11 mouse cellular contexts compared by ENCODE assay signal in the genomic region with DNA sequence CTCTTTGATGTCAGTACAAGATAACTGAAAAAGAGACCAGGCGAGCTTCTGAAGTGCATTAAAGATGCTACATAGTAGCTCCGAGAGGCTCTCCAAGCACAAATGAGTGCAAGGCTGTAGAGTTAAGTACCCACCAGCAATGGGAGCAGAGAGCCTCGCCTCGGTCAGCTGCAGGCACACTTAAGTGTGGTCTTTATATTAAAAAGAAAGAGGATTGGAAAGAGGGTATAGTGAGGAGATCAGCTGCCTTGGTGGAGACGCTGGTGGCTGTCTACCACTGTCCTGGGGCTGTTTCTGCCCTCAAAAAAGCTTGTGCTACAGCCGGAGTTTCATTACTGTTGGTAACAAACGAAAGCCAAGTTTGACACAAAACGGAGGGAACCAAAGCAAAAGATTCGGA.
DNase-seq lines count a peak whose midpoint lies in the region; ATAC-seq and TF ChIP-seq lines count a peak whose summit lies in the region.
"Had no signal": no experiment of that assay in that cellular context is flagged by ENCODE, and none has a peak within 500 bp of the region (broad histone marks: within the 10 kb centered on the region; RNA-seq: fewer than 3 reads in every experiment).

No protein-coding gene starts in this region.

- no peak for TF ChIP-seq CTCF in C2C12 (IDR thresholded peaks at IDR 0.05; ENCODE audit: control insufficient read depth, insufficient read depth, insufficient read length)

- H3K36me3 ChIP-seq in C2C12 (ENCODE audit: control insufficient read depth, insufficient read depth), result peaks cover 14% of the 10 kb centered on the region
- H3K36me3 ChIP-seq in hindbrain, embryonic 16.5 days (ENCODE audit: control insufficient read depth, insufficient read depth, low read length), result no peaks in the 10 kb centered on the region
- H3K36me3 ChIP-seq: liver, embryonic 12.5 days had no signal

- H3K27me3 ChIP-seq in C2C12 (ENCODE audit: control insufficient read depth, insufficient read depth, insufficient read length), result no peaks in the 10 kb centered on the region
- peaks cover 17% of the 10 kb centered on the region for H3K27me3 ChIP-seq in hindbrain, embryonic 16.5 days (replicated peaks; ENCODE audit: control insufficient read depth, insufficient read depth, low read length)
- H3K27me3 ChIP-seq: CH12.LX had no signal

- peak overlapping the region; percentile 43 for H3ac ChIP-seq in C2C12 (ENCODE audit: control insufficient read depth, insufficient read length, low read depth)

- peak overlapping the region; percentile 47 for H3K4me2 ChIP-seq in hindbrain, embryonic 16.5 days (ENCODE audit: low read length)
- H3K4me2 ChIP-seq: liver, embryonic 12.5 days had no signal

- peaks cover 11% of the 10 kb centered on the region for H3K4me1 ChIP-seq in hindbrain, embryonic 16.5 days (ENCODE audit: control insufficient read depth, insufficient read depth, low read depth, low read length)
- H3K4me1 ChIP-seq: liver, embryonic 12.5 days had no signal

- no peaks in the 10 kb centered on the region for H3K9me3 ChIP-seq in hindbrain, embryonic 16.5 days (ENCODE audit: control insufficient read depth, low read length)
- H3K9me3 ChIP-seq: liver, embryonic 12.5 days; stomach, embryonic 15.5 days had no signal

- DNase-seq in cerebellum, postnatal 25 days, result peak; percentile 51 to 73
- no peak for DNase-seq in cerebellum, postnatal 4 days (ENCODE audit: low spot score in 2 of 2)
- DNase-seq in layer of hippocampus, postnatal 36 days, result peak; percentile 36 to 45
- DNase-seq in layer of hippocampus, adult 11-12 months (ENCODE audit: low spot score), result no peak
- DNase-seq in right cerebral cortex, adult 2 months (ENCODE audit: low spot score in 2 of 2), result no peak
- DNase-seq in embryo, embryonic 9.5 days (ENCODE audit: extremely low spot score), result no peak

- peak overlapping the region; percentile 34 for H3K4me3 ChIP-seq in C2C12 (ENCODE audit: insufficient read depth, poor library complexity, severe bottlenecking)
- H3K4me3 ChIP-seq in hindbrain, embryonic 16.5 days (ENCODE audit: low read length), result peak overlapping the region; percentile 8
- H3K4me3 ChIP-seq: liver, embryonic 12.5 days; stomach, embryonic 15.5 days had no signal

- peak overlapping the region; percentile 70 for H3K27ac ChIP-seq in hindbrain, embryonic 16.5 days (ENCODE audit: low read depth, low read length)
- H3K27ac ChIP-seq: liver, embryonic 12.5 days had no signal

- no peak for ATAC-seq in hindbrain, embryonic 16.5 days
- ATAC-seq: liver, embryonic 12.5 days had no signal

- 57% methylated on average over 9 of the region's 9 CpGs for WGBS in hindbrain, embryonic 16.5 days

- peak overlapping the region; percentile 51 for H3K9ac ChIP-seq in hindbrain, embryonic 16.5 days (ENCODE audit: low read depth, low read length)
- H3K9ac ChIP-seq: liver, embryonic 12.5 days; stomach, embryonic 15.5 days had no signal

- peaks cover 99% of the 10 kb centered on the region for H3K79me2 ChIP-seq in C2C12 (ENCODE audit: control insufficient read depth, insufficient read depth)

- peaks cover 86% of the 10 kb centered on the region for H3K79me3 ChIP-seq in C2C12 (ENCODE audit: low read depth)

TF ChIP-seq in C2C12, 6 proteins besides CTCF, POLR2A, EP300 and RAD21:
- TF ChIP-seq MYOG (IDR thresholded peaks at IDR 0.05; ENCODE audit: control insufficient read depth, extremely low read depth, insufficient read length) (no peak), MAX (IDR thresholded peaks at IDR 0.05) (no peak), USF1 (IDR thresholded peaks at IDR 0.05; ENCODE audit: low read depth) (no peak), MYOD1 (IDR thresholded peaks at IDR 0.05; ENCODE audit: control insufficient read depth, insufficient read length, low read depth) (no peak)

Comparison
In these comparisons a context has a peak if more than half of its experiments do, and no peak if none do; other contexts are left out.
1. DNase-seq: peak in cerebellum, postnatal 25 days (2 of 2) and layer of hippocampus, postnatal 36 days (2 of 2); none in cerebellum, postnatal 4 days (0 of 2), layer of hippocampus, adult 11-12 months (single experiment), right cerebral cortex, adult 2 months (0 of 2) and embryo, embryonic 9.5 days (single experiment).